Mouse (Mus musculus) kidney, postnatal 0 days (tissue): ENCODE measurements around the gene Cep85l. TPM values are rescaled to one million over a fixed set of nuclear protein-coding genes. Genes with fewer than 3 reads are reported as not detected.

Source experiments
- ATAC-seq: fragments of 200-750 bp; cut with Nextera tagmentation; replicated peaks from 2 replicates; pipeline ENCODE4 v1.8.0; 2017; ENCODE audit warnings: low read depth, moderate number of reproducible peaks, moderate TSS enrichment, moderate library complexity; ENCODE audit not compliant: low FRiP score
- DNase-seq: peaks from one replicate; pipeline ENCODE4 v3.0.0-alpha.2; 2016; ENCODE audit warnings: low spot score
- H3K27ac ChIP-seq: fragments of 300-500 bp; sonication (generic); 2 replicates; pipeline ENCODE4 v1.5.1; 2014; ENCODE audit warnings: mild to moderate bottlenecking
- H3K27me3 ChIP-seq: fragments of 300-500 bp; sonication (generic); 2 replicates; pipeline ENCODE4 v1.6.1; 2014; ENCODE audit warnings: low read length, mixed read lengths; ENCODE audit not compliant: insufficient read depth
- H3K36me3 ChIP-seq: fragments of 300-500 bp; sonication (generic); 2 replicates; pipeline ENCODE4 v1.6.1; 2014; ENCODE audit warnings: low read length, mixed read lengths; ENCODE audit not compliant: insufficient read depth
- H3K4me1 ChIP-seq: fragments of 300-500 bp; sonication (generic); replicated peaks from 2 replicates; pipeline ENCODE4 v1.6.1; 2014; ENCODE audit warnings: antibody characterized with exemption, low read length, mixed read lengths; ENCODE audit not compliant: insufficient read depth
- H3K4me2 ChIP-seq: fragments of 300-500 bp; sonication (generic); 2 replicates; pipeline ENCODE4 v1.6.1; 2014; ENCODE audit warnings: mild to moderate bottlenecking, low read length, moderate library complexity, mixed read lengths
- H3K4me3 ChIP-seq: fragments of 300-500 bp; sonication (generic); replicated peaks from 2 replicates; pipeline ENCODE4 v1.5.1; 2014; ENCODE audit warnings: low read depth, low read length
- H3K9ac ChIP-seq: fragments of 300-500 bp; sonication (generic); 2 replicates; pipeline ENCODE4 v1.6.1; 2014; ENCODE audit warnings: low read depth, low read length
- H3K9me3 ChIP-seq: fragments of 300-500 bp; sonication (generic); replicated peaks from 2 replicates; pipeline ENCODE4 v1.6.1; 2016; ENCODE audit warnings: low read length, inconsistent platforms, mixed read lengths
- CTCF ChIP-seq: IDR thresholded peaks from 2 replicates; pipeline ENCODE4 v1.5.1; 2016; ENCODE audit warnings: antibody characterized with exemption, low read depth, mild to moderate bottlenecking, moderate library complexity
- WGBS: fragments of 180-500 bp; shearing (Covaris S2); extraction: QIAGEN DNeasy Blood & Tissue Kit; methylation state at CpG from one replicate; pipeline ENCODE4 v1.1.7; 2014; 5-methylcytosine and 5-hydroxymethylcytosine counted together
- polyA plus RNA-seq: library from polyadenylated mRNA; unstranded; fragments of >200 nt; fragmentation: Nextera tagmentation; extraction: Ambion mirVana; gene quantifications from 2 replicates; pipeline ENCODE4 v1.2.1, GENCODE M21; 2015

Cep85l gene
- polyA plus RNA-seq, 1 experiment from 2014 or later, result 4.7 TPM

DNA sequence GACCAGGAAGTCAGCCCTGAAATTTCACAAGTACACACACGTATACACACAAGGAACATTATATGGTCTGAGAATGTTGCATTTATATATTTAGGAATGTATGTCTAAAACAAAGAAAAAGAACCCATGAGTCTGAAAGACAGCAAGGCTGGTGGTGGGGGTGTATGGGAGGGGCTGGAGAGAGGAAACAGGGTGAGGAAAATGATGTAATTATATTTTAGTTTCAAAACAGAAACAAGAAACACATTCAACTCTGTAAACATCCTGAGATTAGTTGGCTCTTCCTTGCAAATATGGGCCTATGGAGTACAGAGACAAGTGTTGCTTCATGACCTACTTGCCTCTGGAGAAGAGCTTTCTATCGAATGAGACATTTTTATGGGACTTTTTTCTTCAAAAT is 32.4 kb upstream of the Cep85l start:
- Histone ChIP-seq H3K4me2 (no peak overlapping the region), H3K9ac (no peak overlapping the region), H3K4me3 (no peak overlapping the region), H3K4me1 (peaks cover 10% of the 10 kb centered on the region; the same call in 1 of the 2 replicates), H3K27ac (no peak overlapping the region), H3K9me3 (no peaks in the 10 kb centered on the region), H3K36me3 (no peaks in the 10 kb centered on the region), H3K27me3 (no peaks in the 10 kb centered on the region)
- no peak for TF ChIP-seq CTCF
- DNase-seq, result no peak
- 75% methylated on average over 2 of the region's 2 CpGs for WGBS
- ATAC-seq, result no peak

GRCm38 (mm10) chr10:53410831-53411230 is 31.1 kb upstream of the Cep85l start:
- 63% methylated on average over 2 of the region's 2 CpGs for WGBS
- Histone ChIP-seq H3K27me3 (no peaks in the 10 kb centered on the region), H3K4me1 (peaks cover 7% of the 10 kb centered on the region; the same call in 1 of the 2 replicates), H3K27ac (no peak overlapping the region), H3K4me2 (no peak overlapping the region), H3K4me3 (no peak overlapping the region), H3K36me3 (no peaks in the 10 kb centered on the region), H3K9ac (no peak overlapping the region), H3K9me3 (no peaks in the 10 kb centered on the region)
- DNase-seq, result peak; percentile 23
- ATAC-seq, result no peak
- TF ChIP-seq CTCF, result no peak

- Histone ChIP-seq H3K4me2 (no peak overlapping the region), H3K9me3 (no peaks in the 10 kb centered on the region), H3K36me3 (no peaks in the 10 kb centered on the region), H3K4me3 (no peak overlapping the region), H3K27me3 (no peaks in the 10 kb centered on the region), H3K4me1 (no peaks in the 10 kb centered on the region), H3K9ac (no peak overlapping the region), H3K27ac (no peak overlapping the region)
- DNase-seq (no peak), ATAC-seq (no peak)
- TF ChIP-seq CTCF, result no peak
- 87% methylated on average over 4 of the region's 4 CpGs for WGBS
Measured at GRCm38 (mm10) chr10:53407422-53407821, 27.7 kb upstream of the Cep85l start.

GRCm38 (mm10) chr10:53406845-53407244 is 27.1 kb upstream of the Cep85l start:
- no peaks in the 10 kb centered on the region for H3K36me3 ChIP-seq
- H3K27me3 ChIP-seq, result no peaks in the 10 kb centered on the region
- 93% methylated on average over 2 of the region's 2 CpGs for WGBS
- no peak for TF ChIP-seq CTCF
- no peak overlapping the region for H3K4me2 ChIP-seq
- no peaks in the 10 kb centered on the region for H3K4me1 ChIP-seq
- ATAC-seq (no peak), DNase-seq (no peak)
- no peak overlapping the region for H3K4me3 ChIP-seq
- H3K9ac ChIP-seq, result no peak overlapping the region
- no peak overlapping the region for H3K27ac ChIP-seq
- H3K9me3 ChIP-seq, result no peaks in the 10 kb centered on the region

DNA sequence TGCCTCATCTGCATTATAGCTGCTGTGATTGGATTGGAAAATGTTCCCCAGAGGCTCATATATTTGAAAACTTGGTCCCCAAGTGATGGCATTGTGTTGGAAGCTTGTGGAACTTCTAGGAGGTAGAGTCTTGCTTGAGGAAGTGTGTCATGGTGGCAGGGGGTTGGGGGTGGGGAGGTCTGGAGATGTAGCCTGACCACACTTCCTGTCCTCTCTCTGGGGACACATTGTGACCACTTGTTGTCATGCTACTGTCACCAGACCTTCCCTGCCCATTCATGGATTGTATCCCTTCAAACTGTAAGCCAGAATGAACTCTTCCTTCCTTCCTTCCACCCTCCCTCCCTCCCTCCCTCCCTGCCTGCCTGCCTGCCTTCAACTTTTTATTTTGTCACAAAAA is 22.5 kb upstream of the Cep85l start:
- Histone ChIP-seq H3K9me3 (no peaks in the 10 kb centered on the region), H3K27me3 (no peaks in the 10 kb centered on the region), H3K27ac (no peak overlapping the region), H3K4me1 (no peaks in the 10 kb centered on the region), H3K4me2 (no peak overlapping the region), H3K36me3 (no peaks in the 10 kb centered on the region), H3K4me3 (no peak overlapping the region), H3K9ac (no peak overlapping the region)
- no peak for DNase-seq
- ATAC-seq, result no peak
- TF ChIP-seq CTCF, result no peak

GRCm38 (mm10) chr10:53399053-53399452 is 19.3 kb upstream of the Cep85l start:
- no peak overlapping the region for H3K27ac ChIP-seq
- no peak overlapping the region for H3K4me3 ChIP-seq
- H3K9ac ChIP-seq, result no peak overlapping the region
- 45% methylated on average over 3 of the region's 3 CpGs for WGBS
- no peaks in the 10 kb centered on the region for H3K36me3 ChIP-seq
- 0 out of 2 replicates have a peak overlapping the region, but pooled peaks have one; percentile 42 for H3K4me2 ChIP-seq
- DNase-seq, result no peak
- H3K9me3 ChIP-seq, result no peaks in the 10 kb centered on the region
- no peaks in the 10 kb centered on the region for H3K27me3 ChIP-seq
- no peak for TF ChIP-seq CTCF
- ATAC-seq, result no peak
- no peaks in the 10 kb centered on the region for H3K4me1 ChIP-seq

DNA sequence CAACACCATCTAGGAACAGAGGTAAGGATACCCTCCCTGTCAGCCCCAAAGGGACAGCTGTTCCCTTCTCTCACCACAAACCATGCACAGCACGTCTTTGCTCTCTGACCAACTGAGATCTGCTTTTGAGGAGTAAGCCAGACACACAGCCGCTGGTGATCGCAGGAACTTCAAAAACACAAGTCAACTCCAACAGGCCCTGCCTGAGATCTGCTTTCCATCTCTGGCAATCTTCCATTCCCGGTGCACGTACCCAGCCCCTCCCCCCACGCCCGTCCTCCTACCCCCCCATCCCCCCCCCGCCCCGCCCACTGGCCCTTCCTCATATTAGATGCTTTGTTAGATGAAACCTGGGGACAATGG is 18.8 kb upstream of the Cep85l start:
- peak overlapping the region; percentile 42 for H3K4me2 ChIP-seq
- H3K27ac ChIP-seq, result peak overlapping the region; percentile 55
- ATAC-seq (peak; percentile 54; the same call in 1 of the 2 replicates), DNase-seq (peak; percentile 70)
- H3K9me3 ChIP-seq, result no peaks in the 10 kb centered on the region
- H3K4me1 ChIP-seq, result no peaks in the 10 kb centered on the region
- H3K4me3 ChIP-seq, result peak overlapping the region; percentile 20
- 8% methylated on average over 9 of the region's 9 CpGs for WGBS
- no peak for TF ChIP-seq CTCF
- no peaks in the 10 kb centered on the region for H3K27me3 ChIP-seq
- peak overlapping the region; percentile 28; the same call in 1 of the 2 replicates for H3K9ac ChIP-seq
- no peaks in the 10 kb centered on the region for H3K36me3 ChIP-seq
